Mouse (Mus musculus) forebrain, embryonic 13.5 days (tissue): ENCODE data around the gene Gatad2a. TPM values are rescaled to one million over a fixed set of nuclear protein-coding genes. Genes with fewer than 3 reads are reported as not detected.

Source experiments
- ATAC-seq: fragments of 200-750 bp; cut with Nextera tagmentation; 2 replicates; pipeline ENCODE4 v1.8.0; 2017
- H3K27ac ChIP-seq: fragments of 300-500 bp; sonication (generic); 2 replicates; pipeline ENCODE4 v1.5.1; 2015; ENCODE audit warnings: inconsistent platforms, mild to moderate bottlenecking, moderate library complexity
- H3K27me3 ChIP-seq: fragments of 300-500 bp; sonication (generic); 2 replicates; pipeline ENCODE4 v1.6.1; 2015; ENCODE audit warnings: mild to moderate bottlenecking, inconsistent platforms
- H3K36me3 ChIP-seq: fragments of 300-500 bp; sonication (generic); 2 replicates; pipeline ENCODE4 v1.6.1; 2015; ENCODE audit warnings: mild to moderate bottlenecking, inconsistent platforms; ENCODE audit not compliant: poor library complexity, severe bottlenecking
- H3K4me1 ChIP-seq: fragments of 300-500 bp; sonication (generic); 2 replicates; pipeline ENCODE4 v1.6.1; 2015; ENCODE audit warnings: inconsistent platforms
- H3K4me2 ChIP-seq: fragments of 300-500 bp; sonication (generic); 2 replicates; pipeline ENCODE4 v1.6.1; 2015; ENCODE audit warnings: inconsistent platforms, mild to moderate bottlenecking, moderate library complexity
- H3K4me3 ChIP-seq: fragments of 300-500 bp; sonication (generic); 2 replicates; pipeline ENCODE4 v1.5.1; 2015; ENCODE audit warnings: mild to moderate bottlenecking, inconsistent platforms
- H3K9ac ChIP-seq: fragments of 300-500 bp; sonication (generic); 2 replicates; pipeline ENCODE4 v1.6.1; 2015; ENCODE audit warnings: mild to moderate bottlenecking, inconsistent platforms
- H3K9me3 ChIP-seq: fragments of 300-500 bp; sonication (generic); replicated peaks from 2 replicates; pipeline ENCODE4 v1.6.1; 2016; ENCODE audit warnings: inconsistent platforms
- WGBS: fragments of 180-500 bp; shearing (Covaris S2); methylation state at CpG from one replicate; pipeline ENCODE4 v1.1.7; 2015; 5-methylcytosine and 5-hydroxymethylcytosine counted together
- polyA plus RNA-seq: library from polyadenylated mRNA; unstranded; fragments of >200 nt; fragmentation: Nextera tagmentation; extraction: Ambion mirVana; gene quantifications from 2 replicates; pipeline ENCODE4 v1.2.1, GENCODE M21; 2015

The Gatad2a gene
- polyA plus RNA-seq, 1 experiment from 2014 or later, result 29.5 TPM

- Histone ChIP-seq H3K9ac (no peak overlapping the region), H3K36me3 (peaks cover 11% of the 10 kb centered on the region; the same call in 1 of the 2 replicates), H3K27me3 (peaks cover 57% of the 10 kb centered on the region), H3K27ac (no peak overlapping the region), H3K4me3 (no peak overlapping the region), H3K9me3 (no peaks in the 10 kb centered on the region), H3K4me1 (peaks cover 15% of the 10 kb centered on the region), H3K4me2 (no peak overlapping the region)
- no peak for ATAC-seq
- WGBS, result 86% methylated on average over 4 of the region's 4 CpGs
These were observed 118.8 kb downstream of the Gatad2a start for GRCm38 (mm10) chr8:69877396-69877795.

DNA sequence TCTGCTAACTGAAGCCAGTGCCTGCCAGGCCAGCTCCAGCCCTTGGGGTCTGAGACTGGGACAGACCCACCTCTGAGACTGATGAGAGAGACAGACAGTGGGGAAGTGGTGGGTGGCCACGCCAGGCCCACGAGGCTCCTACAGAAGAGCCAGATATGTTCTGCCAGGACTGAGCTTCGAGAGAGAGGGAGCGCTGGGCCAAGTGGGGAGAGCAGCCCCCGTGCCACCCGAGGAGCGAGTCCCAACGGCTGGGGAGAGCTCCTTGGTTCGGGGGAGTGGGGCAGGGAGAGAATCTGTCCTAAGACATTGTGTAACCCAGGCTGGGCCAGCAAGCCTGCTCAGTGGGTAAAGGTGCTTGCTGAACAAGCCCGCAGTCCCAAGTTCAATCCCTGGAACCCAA is 119.2 kb downstream of the Gatad2a start:
- H3K9me3 ChIP-seq, result no peaks in the 10 kb centered on the region
- H3K36me3 ChIP-seq, result peaks cover 13% of the 10 kb centered on the region
- no peak overlapping the region for H3K4me2 ChIP-seq
- no peak overlapping the region for H3K27ac ChIP-seq
- peaks cover 11% of the 10 kb centered on the region for H3K4me1 ChIP-seq
- peaks cover 53% of the 10 kb centered on the region for H3K27me3 ChIP-seq
- no peak for ATAC-seq
- no peak overlapping the region for H3K9ac ChIP-seq
- H3K4me3 ChIP-seq, result no peak overlapping the region
- WGBS, result 80% methylated on average over 10 of the region's 10 CpGs

GRCm38 (mm10) chr8:69876097-69876496 is 120.1 kb downstream of the Gatad2a start:
- Histone ChIP-seq H3K9me3 (no peaks in the 10 kb centered on the region), H3K4me3 (no peak overlapping the region), H3K27ac (no peak overlapping the region), H3K36me3 (peaks cover 22% of the 10 kb centered on the region), H3K27me3 (peaks cover 44% of the 10 kb centered on the region), H3K4me2 (no peak overlapping the region), H3K9ac (no peak overlapping the region; the same call in 1 of the 2 replicates), H3K4me1 (peaks cover 2% of the 10 kb centered on the region)
- WGBS, result 50% methylated on average over 10 of the region's 10 CpGs
- no peak for ATAC-seq

DNA sequence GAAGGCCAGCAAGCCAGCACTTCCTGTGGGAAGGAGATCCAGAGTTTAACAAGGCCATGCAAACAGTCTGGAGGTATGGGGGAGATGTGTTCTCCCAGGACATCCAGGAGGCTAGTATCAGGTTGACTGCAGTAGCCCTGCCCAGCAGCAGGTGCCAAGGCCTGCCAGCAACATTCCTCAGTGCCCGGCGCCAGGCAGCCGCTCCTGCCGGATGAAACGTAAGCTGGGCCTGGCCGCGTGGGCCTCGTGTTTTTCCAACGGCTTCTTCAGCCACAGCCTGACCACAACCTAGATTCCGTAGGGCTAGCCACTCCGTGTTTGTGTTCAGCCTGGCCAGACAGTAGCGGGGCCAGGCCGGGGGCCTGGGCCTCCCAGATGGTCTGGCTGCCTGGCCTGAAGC is 121.5 kb downstream of the Gatad2a start:
- H3K4me3 ChIP-seq, result no peak overlapping the region
- WGBS, result 88% methylated on average over 13 of the region's 13 CpGs

GRCm38 (mm10) chr8:69874155-69874554 is 122.0 kb downstream of the Gatad2a start:
- Histone ChIP-seq H3K27me3 (peaks cover 24% of the 10 kb centered on the region), H3K4me1 (no peaks in the 10 kb centered on the region), H3K4me2 (no peak overlapping the region), H3K9ac (no peak overlapping the region), H3K27ac (no peak overlapping the region), H3K36me3 (peaks cover 36% of the 10 kb centered on the region), H3K4me3 (no peak overlapping the region), H3K9me3 (no peaks in the 10 kb centered on the region)
- WGBS, result 13% methylated on average over 9 of the region's 9 CpGs
- ATAC-seq, result no peak

More for the DNA sequence above, 121.5 kb downstream of the Gatad2a start:
- Histone ChIP-seq H3K4me2 (no peak overlapping the region), H3K9ac (no peak overlapping the region), H3K27ac (no peak overlapping the region), H3K4me1 (no peaks in the 10 kb centered on the region), H3K27me3 (peaks cover 29% of the 10 kb centered on the region), H3K9me3 (no peaks in the 10 kb centered on the region), H3K36me3 (peaks cover 36% of the 10 kb centered on the region)
- no peak for ATAC-seq

DNA sequence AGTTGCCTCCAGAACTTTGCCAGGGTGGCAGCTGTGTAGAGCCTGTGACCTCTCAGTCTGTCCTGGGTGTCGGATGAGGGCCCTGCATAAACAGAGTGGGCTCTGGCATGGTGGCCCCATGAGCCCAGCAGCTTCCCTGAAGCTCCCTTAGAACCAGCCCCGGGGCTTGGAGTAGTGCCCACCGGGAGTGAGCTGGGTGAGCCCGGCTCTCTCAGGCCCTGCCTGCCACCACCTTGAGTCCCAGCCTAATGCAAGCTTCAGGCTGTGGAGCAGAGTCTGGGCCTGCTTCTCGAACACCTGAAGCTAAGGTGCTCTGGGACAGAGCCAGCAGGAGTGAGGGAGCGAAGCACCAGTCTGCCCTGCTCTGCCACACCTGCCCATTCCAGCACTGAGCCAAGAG is 125.3 kb downstream of the Gatad2a start:
- Histone ChIP-seq H3K27me3 (no peaks in the 10 kb centered on the region), H3K4me1 (no peaks in the 10 kb centered on the region), H3K4me3 (no peak overlapping the region), H3K36me3 (peaks cover 36% of the 10 kb centered on the region), H3K9me3 (no peaks in the 10 kb centered on the region), H3K27ac (no peak overlapping the region), H3K4me2 (no peak overlapping the region), H3K9ac (no peak overlapping the region)
- WGBS, result 89% methylated on average over 6 of the region's 6 CpGs
- ATAC-seq, result no peak

- no peaks in the 10 kb centered on the region for H3K4me1 ChIP-seq
- no peak overlapping the region for H3K4me2 ChIP-seq
- H3K27me3 ChIP-seq, result no peaks in the 10 kb centered on the region
- no peaks in the 10 kb centered on the region for H3K9me3 ChIP-seq
- peaks cover 38% of the 10 kb centered on the region for H3K36me3 ChIP-seq
- no peak overlapping the region for H3K9ac ChIP-seq
- no peak overlapping the region for H3K27ac ChIP-seq
- H3K4me3 ChIP-seq, result no peak overlapping the region
- WGBS, result 89% methylated on average over 11 of the region's 11 CpGs
- ATAC-seq, result no peak
These were observed 126.0 kb downstream of the Gatad2a start for GRCm38 (mm10) chr8:69870003-69870765.

- Histone ChIP-seq H3K4me2 (no peak overlapping the region), H3K4me1 (no peaks in the 10 kb centered on the region), H3K9me3 (no peaks in the 10 kb centered on the region), H3K4me3 (no peak overlapping the region), H3K36me3 (peaks cover 48% of the 10 kb centered on the region), H3K9ac (no peak overlapping the region), H3K27ac (no peak overlapping the region), H3K27me3 (no peaks in the 10 kb centered on the region)
- no peak for ATAC-seq
- WGBS, result 77% methylated on average over 5 of the region's 5 CpGs
These were observed 128.4 kb downstream of the Gatad2a start for GRCm38 (mm10) chr8:69867696-69868326.

GRCm38 (mm10) chr8:69864180-69864579 is 132.0 kb downstream of the Gatad2a start:
- 80% methylated on average over 5 of the region's 5 CpGs for WGBS

DNA sequence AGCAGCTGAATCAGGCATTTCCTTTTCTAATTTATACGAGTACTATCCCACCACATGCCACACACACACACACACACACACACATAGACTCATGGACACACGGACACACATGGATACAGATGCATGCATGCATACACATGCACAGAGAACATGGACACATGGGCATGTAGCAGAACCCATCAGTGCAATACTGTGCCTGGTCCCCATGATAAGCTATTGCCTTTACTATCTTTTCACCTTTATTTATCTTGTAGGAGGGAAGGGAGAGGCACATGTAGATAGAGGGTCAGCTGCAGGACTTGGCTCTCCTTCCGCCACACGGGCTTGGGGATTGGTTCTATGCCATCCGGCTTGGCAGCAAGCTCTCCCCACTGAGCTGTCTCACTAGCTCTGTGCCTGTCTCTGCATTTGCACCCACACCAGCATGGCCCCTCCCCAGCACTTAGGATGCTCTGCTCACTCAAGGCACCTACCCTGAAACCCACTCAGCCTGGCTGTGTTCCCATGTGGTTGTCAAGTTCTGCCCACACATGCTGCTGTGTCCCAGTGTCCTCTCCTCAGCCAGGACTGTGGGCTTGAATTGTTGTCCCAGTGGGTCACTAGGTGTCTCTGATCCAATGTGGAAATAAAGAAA is 132.7 kb downstream of the Gatad2a start:
- peaks cover 45% of the 10 kb centered on the region for H3K36me3 ChIP-seq
- ATAC-seq, result no peak
- no peaks in the 10 kb centered on the region for H3K4me1 ChIP-seq
- no peak overlapping the region for H3K4me2 ChIP-seq
- H3K27ac ChIP-seq, result no peak overlapping the region
- no peaks in the 10 kb centered on the region for H3K9me3 ChIP-seq
- peak overlapping the region; percentile 21; the same call in 1 of the 2 replicates for H3K9ac ChIP-seq
- H3K27me3 ChIP-seq, result no peaks in the 10 kb centered on the region
- H3K4me3 ChIP-seq, result no peak overlapping the region
- WGBS, result 91% methylated on average over 5 of the region's 5 CpGs

More at GRCm38 (mm10) chr8:69864180-69864579, 132.0 kb downstream of the Gatad2a start:
- Histone ChIP-seq H3K9me3 (no peaks in the 10 kb centered on the region), H3K9ac (0 out of 2 replicates have a peak overlapping the region, but pooled peaks have one; percentile 21), H3K36me3 (peaks cover 40% of the 10 kb centered on the region), H3K27ac (no peak overlapping the region), H3K4me1 (no peaks in the 10 kb centered on the region), H3K27me3 (no peaks in the 10 kb centered on the region), H3K4me2 (no peak overlapping the region), H3K4me3 (no peak overlapping the region)
- ATAC-seq, result no peak

- Histone ChIP-seq H3K9ac (no peak overlapping the region), H3K4me2 (no peak overlapping the region), H3K4me3 (no peak overlapping the region), H3K36me3 (peaks cover 48% of the 10 kb centered on the region), H3K27ac (no peak overlapping the region), H3K4me1 (no peaks in the 10 kb centered on the region), H3K9me3 (no peaks in the 10 kb centered on the region), H3K27me3 (no peaks in the 10 kb centered on the region)
- 68% methylated on average over 2 of the region's 2 CpGs for WGBS
- ATAC-seq, result no peak
These were observed 134.9 kb downstream of the Gatad2a start for GRCm38 (mm10) chr8:69861251-69861650.

DNA sequence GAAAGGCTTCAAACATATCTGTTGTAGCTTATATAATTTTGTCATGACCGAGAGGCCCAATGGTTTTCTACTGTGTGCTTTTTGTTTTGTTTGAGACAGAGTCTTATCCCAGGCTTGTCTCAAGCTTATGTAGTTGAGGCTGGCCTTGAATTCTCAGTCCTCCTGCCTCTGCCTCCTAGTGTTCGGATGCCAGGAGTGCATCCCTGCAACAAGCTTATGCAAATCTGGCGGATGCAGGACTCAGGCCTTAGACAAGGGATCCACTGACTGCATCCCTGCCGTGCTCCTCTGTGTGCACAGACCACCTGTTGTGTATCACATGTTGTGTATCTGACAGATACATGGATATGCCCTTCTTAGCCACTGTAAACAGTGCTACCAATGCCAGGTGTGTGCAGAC is 135.4 kb downstream of the Gatad2a start:
- H3K27me3 ChIP-seq, result no peaks in the 10 kb centered on the region
- no peak overlapping the region for H3K4me2 ChIP-seq
- H3K27ac ChIP-seq, result no peak overlapping the region
- peaks cover 48% of the 10 kb centered on the region for H3K36me3 ChIP-seq
- H3K4me1 ChIP-seq, result no peaks in the 10 kb centered on the region
- H3K9ac ChIP-seq, result no peak overlapping the region
- 61% methylated on average over 4 of the region's 4 CpGs for WGBS
- no peak overlapping the region for H3K4me3 ChIP-seq
- no peak for ATAC-seq
- no peaks in the 10 kb centered on the region for H3K9me3 ChIP-seq
